Mouse (Mus musculus) stomach, embryonic 16.5 days (tissue): ENCODE results near the gene Nadk. TPM values are rescaled to one million over a fixed set of nuclear protein-coding genes. Genes with fewer than 3 reads are reported as not detected.

ENCODE experiments used
- ATAC-seq: fragments of 200-750 bp; cut with Nextera tagmentation; 2 replicates; pipeline ENCODE4 v1.8.0; 2017; ENCODE audit warnings: moderate number of reproducible peaks, moderate TSS enrichment; ENCODE audit not compliant: insufficient read depth, low FRiP score
- H3K27ac ChIP-seq: fragments of 300-500 bp; sonication (generic); 2 replicates; pipeline ENCODE4 v1.5.1; 2014; ENCODE audit warnings: low read length
- H3K27me3 ChIP-seq: fragments of 300-500 bp; sonication (generic); 2 replicates; pipeline ENCODE4 v1.6.1; 2014; ENCODE audit warnings: low read length, control low read depth, mixed read lengths; ENCODE audit not compliant: control insufficient read depth, insufficient read depth
- H3K36me3 ChIP-seq: fragments of 300-500 bp; sonication (generic); 2 replicates; pipeline ENCODE4 v1.6.1; 2014; ENCODE audit warnings: low read length; ENCODE audit not compliant: control insufficient read depth, insufficient read depth
- H3K4me1 ChIP-seq: fragments of 300-500 bp; sonication (generic); 2 replicates; pipeline ENCODE4 v1.6.1; 2014; ENCODE audit warnings: low read length, control low read depth, mixed read lengths; ENCODE audit not compliant: control insufficient read depth, insufficient read depth
- H3K4me2 ChIP-seq: fragments of 300-500 bp; sonication (generic); 2 replicates; pipeline ENCODE4 v1.6.1; 2014; ENCODE audit warnings: low read depth, low read length, mixed read lengths
- H3K4me3 ChIP-seq: fragments of 300-500 bp; sonication (generic); replicated peaks from 2 replicates; pipeline ENCODE4 v1.5.1; 2014; ENCODE audit warnings: mild to moderate bottlenecking, low read length
- H3K9ac ChIP-seq: fragments of 300-500 bp; sonication (generic); 2 replicates; pipeline ENCODE4 v1.6.1; 2014; ENCODE audit warnings: low read length
- H3K9me3 ChIP-seq: fragments of 300-500 bp; sonication (generic); replicated peaks from 2 replicates; pipeline ENCODE4 v1.6.1; 2016; ENCODE audit warnings: low read length, control low read depth; ENCODE audit not compliant: control insufficient read depth
- WGBS: fragments of 180-500 bp; shearing (Covaris S2); extraction: QIAGEN DNeasy Blood & Tissue Kit; methylation state at CpG from one replicate; pipeline ENCODE4 v1.1.7; 2014; 5-methylcytosine and 5-hydroxymethylcytosine counted together
- polyA plus RNA-seq: library from polyadenylated mRNA; unstranded; fragments of >200 nt; fragmentation: Nextera tagmentation; extraction: Ambion mirVana; gene quantifications from 2 replicates; pipeline ENCODE4 v1.2.1, GENCODE M21; 2015

Nadk gene
- 85.5 and 89.1 TPM in 2 replicates for polyA plus RNA-seq

- Histone ChIP-seq H3K27me3 (no peaks in the 10 kb centered on the region), H3K4me3 (peak within 1 kb of the TSS; percentile 80), H3K36me3 (peaks cover 11% of the 10 kb centered on the region), H3K9ac (peak within 1 kb of the TSS; percentile 65), H3K9me3 (no peaks in the 10 kb centered on the region), H3K27ac (peak within 1 kb of the TSS; percentile 93), H3K4me1 (peaks cover 32% of the 10 kb centered on the region), H3K4me2 (peak within 1 kb of the TSS; percentile 69)
- ATAC-seq, result no peak
- WGBS, result 52% methylated on average over 7 of the region's 7 CpGs
Observed at GRCm38 (mm10) chr4:155561661-155562442, at the start of gene Nadk. TSS of gene Nadk (plus strand) at chr4:155562378.

GRCm38 (mm10) chr4:155514810-155515209 lies 47.4 kb upstream of the Nadk start:
- no peaks in the 10 kb centered on the region for H3K9me3 ChIP-seq
- no peak overlapping the region for H3K27ac ChIP-seq
- H3K4me3 ChIP-seq, result no peak overlapping the region
- no peaks in the 10 kb centered on the region for H3K4me1 ChIP-seq
- no peak for ATAC-seq
- WGBS, result 85% methylated on average over 2 of the region's 2 CpGs
- no peak overlapping the region for H3K9ac ChIP-seq
- no peaks in the 10 kb centered on the region for H3K27me3 ChIP-seq
- no peak overlapping the region for H3K4me2 ChIP-seq
- no peaks in the 10 kb centered on the region for H3K36me3 ChIP-seq

- Histone ChIP-seq H3K9ac (no peak overlapping the region), H3K4me3 (no peak overlapping the region), H3K4me2 (no peak overlapping the region), H3K36me3 (no peaks in the 10 kb centered on the region), H3K9me3 (no peaks in the 10 kb centered on the region), H3K27ac (no peak overlapping the region), H3K27me3 (no peaks in the 10 kb centered on the region), H3K4me1 (peaks cover 3% of the 10 kb centered on the region; the same call in 1 of the 2 replicates)
- no peak for ATAC-seq
- WGBS, result 83% methylated on average over 7 of the region's 7 CpGs
Observed at GRCm38 (mm10) chr4:155517948-155518517, 44.1 kb upstream of the Nadk start.

- Histone ChIP-seq H3K4me3 (no peak overlapping the region), H3K9ac (no peak overlapping the region), H3K4me1 (peaks cover 3% of the 10 kb centered on the region; the same call in 1 of the 2 replicates), H3K27me3 (no peaks in the 10 kb centered on the region), H3K9me3 (no peaks in the 10 kb centered on the region), H3K4me2 (no peak overlapping the region), H3K36me3 (no peaks in the 10 kb centered on the region), H3K27ac (no peak overlapping the region)
- ATAC-seq, result no peak
- WGBS, result 57% methylated on average over 7 of the region's 7 CpGs
Observed at GRCm38 (mm10) chr4:155522327-155522726, 39.9 kb upstream of the Nadk start.

- Histone ChIP-seq H3K4me2 (no peak overlapping the region), H3K9me3 (no peaks in the 10 kb centered on the region), H3K27me3 (no peaks in the 10 kb centered on the region), H3K36me3 (peaks cover 17% of the 10 kb centered on the region), H3K4me1 (peaks cover 3% of the 10 kb centered on the region; the same call in 1 of the 2 replicates), H3K27ac (no peak overlapping the region), H3K9ac (no peak overlapping the region), H3K4me3 (no peak overlapping the region)
- ATAC-seq, result no peak
- 81% methylated on average over 5 of the region's 5 CpGs for WGBS
Observed at GRCm38 (mm10) chr4:155525751-155526150, 36.4 kb upstream of the Nadk start.

- Histone ChIP-seq H3K4me2 (no peak overlapping the region), H3K27ac (no peak overlapping the region), H3K4me3 (no peak overlapping the region), H3K9me3 (no peaks in the 10 kb centered on the region), H3K9ac (no peak overlapping the region), H3K4me1 (no peaks in the 10 kb centered on the region), H3K36me3 (peaks cover 23% of the 10 kb centered on the region), H3K27me3 (no peaks in the 10 kb centered on the region)
- no peak for ATAC-seq
- 83% methylated on average over 3 of the region's 3 CpGs for WGBS
Observed at GRCm38 (mm10) chr4:155529294-155529693, 32.9 kb upstream of the Nadk start.

GRCm38 (mm10) chr4:155549993-155550392 lies 12.2 kb upstream of the Nadk start:
- peaks cover 25% of the 10 kb centered on the region for H3K36me3 ChIP-seq
- H3K4me2 ChIP-seq, result no peak overlapping the region
- ATAC-seq, result no peak
- no peaks in the 10 kb centered on the region for H3K4me1 ChIP-seq
- H3K4me3 ChIP-seq, result no peak overlapping the region
- H3K9ac ChIP-seq, result no peak overlapping the region
- WGBS, result 93% methylated on average over 7 of the region's 7 CpGs
- H3K27me3 ChIP-seq, result no peaks in the 10 kb centered on the region
- H3K27ac ChIP-seq, result no peak overlapping the region
- H3K9me3 ChIP-seq, result no peaks in the 10 kb centered on the region

GRCm38 (mm10) chr4:155550446-155550845 lies 11.7 kb upstream of the Nadk start:
- no peak for ATAC-seq
- Histone ChIP-seq H3K27me3 (no peaks in the 10 kb centered on the region), H3K9ac (no peak overlapping the region), H3K9me3 (no peaks in the 10 kb centered on the region), H3K4me2 (no peak overlapping the region), H3K4me1 (no peaks in the 10 kb centered on the region), H3K36me3 (peaks cover 27% of the 10 kb centered on the region), H3K4me3 (no peak overlapping the region), H3K27ac (no peak overlapping the region)
- 75% methylated on average over 2 of the region's 2 CpGs for WGBS

GRCm38 (mm10) chr4:155551073-155551472 lies 11.1 kb upstream of the Nadk start:
- peaks cover 33% of the 10 kb centered on the region for H3K36me3 ChIP-seq
- ATAC-seq, result no peak
- 91% methylated on average over 4 of the region's 4 CpGs for WGBS

More at GRCm38 (mm10) chr4:155551073-155551472, 11.1 kb upstream of the Nadk start:
- Histone ChIP-seq H3K9ac (no peak overlapping the region), H3K9me3 (no peaks in the 10 kb centered on the region), H3K4me2 (no peak overlapping the region), H3K27me3 (no peaks in the 10 kb centered on the region), H3K4me1 (no peaks in the 10 kb centered on the region), H3K4me3 (no peak overlapping the region), H3K27ac (no peak overlapping the region)
